Mouse (Mus musculus) embryonic fibroblast, embryonic 13.5 days (primary cell): ENCODE data around the gene Iqca.

ENCODE experiments used
- CTCF ChIP-seq: IDR thresholded peaks from 2 replicates; pipeline ENCODE4 v1.5.1; 2011; ENCODE audit warnings: mild to moderate bottlenecking, control low read depth, low read length, moderate library complexity, borderline replicate concordance; ENCODE audit not compliant: insufficient read depth
- POLR2A ChIP-seq: IDR thresholded peaks from 2 replicates; pipeline ENCODE4 v1.6.1; 2011; ENCODE audit warnings: low read depth, mild to moderate bottlenecking, control low read depth, low read length, moderate library complexity

- no peak for TF ChIP-seq CTCF
- no peak for TF ChIP-seq POLR2A
These were observed 8.4 kb upstream of the Iqca start for GRCm38 (mm10) chr1:90161623-90162022.
